Mouse (Mus musculus) embryonic fibroblast, embryonic 13.5 days (primary cell): ENCODE measurements around the gene Hbb-bs.

Experiments used
- CTCF ChIP-seq: IDR thresholded peaks from 2 replicates; pipeline ENCODE4 v1.5.1; 2011; ENCODE audit warnings: mild to moderate bottlenecking, control low read depth, low read length, moderate library complexity, borderline replicate concordance; ENCODE audit not compliant: insufficient read depth
- POLR2A ChIP-seq: IDR thresholded peaks from 2 replicates; pipeline ENCODE4 v1.6.1; 2011; ENCODE audit warnings: low read depth, mild to moderate bottlenecking, control low read depth, low read length, moderate library complexity

DNA sequence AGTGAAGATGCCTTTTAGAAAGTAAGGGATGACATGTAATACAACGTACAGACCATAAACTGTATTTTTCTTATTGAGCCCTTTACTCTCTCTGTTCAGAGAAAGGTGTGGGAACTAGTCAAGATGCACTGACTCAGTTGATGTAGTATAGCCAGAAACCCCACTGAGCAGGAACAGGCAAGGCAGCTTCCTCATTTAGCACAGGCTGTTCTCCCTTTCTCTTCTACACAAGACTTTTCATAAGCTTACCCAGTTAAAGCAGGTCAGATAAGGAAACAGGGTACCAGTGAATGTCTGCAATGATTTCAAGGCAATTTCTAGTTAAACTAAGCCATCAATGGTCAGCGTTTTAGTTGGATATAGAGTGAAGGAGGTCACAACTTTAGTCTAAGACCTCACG lies 33.6 kb upstream of the Hbb-bs start:
- no peak for TF ChIP-seq CTCF
- no peak for TF ChIP-seq POLR2A
